Mouse (Mus musculus): ENCODE results near the gene Cenpb. TPM values are rescaled to one million over a fixed set of nuclear protein-coding genes. Genes with fewer than 3 reads are reported as not detected.
A peak's percentile ranks its signal among the peaks of the same experiment; 100 is the strongest.

The Cenpb gene
- polyA plus RNA-seq, 1 experiment from 2014 or later, result 18.3 TPM

DNA sequence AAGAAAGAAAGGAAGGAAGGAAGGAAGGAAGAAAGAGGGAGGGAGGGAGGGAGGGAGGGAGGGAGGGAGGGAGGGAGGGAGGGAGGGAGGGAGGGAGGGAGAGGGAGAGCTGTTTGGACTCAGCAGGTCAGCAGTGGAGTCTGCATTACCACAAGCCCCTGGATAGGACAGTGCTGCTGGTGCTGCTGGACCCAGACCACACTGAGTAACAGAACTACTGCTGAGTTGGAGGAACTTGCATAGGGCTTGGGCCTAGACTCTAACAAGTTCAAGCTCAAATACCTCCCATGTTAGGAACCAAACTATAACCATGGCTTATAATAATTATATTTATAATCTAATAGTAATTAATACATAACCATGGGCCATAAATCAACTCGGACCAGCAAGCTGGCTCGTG, 49.0 kb downstream of the Cenpb start:
- Histone ChIP-seq H3K9ac (no peak overlapping the region), H3K27me3 (no peaks in the 10 kb centered on the region), H3K27ac (no peak overlapping the region), H3K9me3 (replicated peaks) (no peaks in the 10 kb centered on the region), H3K36me3 (no peaks in the 10 kb centered on the region), H3K4me2 (replicated peaks) (no peak overlapping the region), H3K4me3 (no peak overlapping the region), H3K4me1 (peaks cover 20% of the 10 kb centered on the region)
- 91% methylated on average over 2 of the region's 2 CpGs for WGBS
- ATAC-seq (ENCODE audit: low FRiP score), result no peak

DNA sequence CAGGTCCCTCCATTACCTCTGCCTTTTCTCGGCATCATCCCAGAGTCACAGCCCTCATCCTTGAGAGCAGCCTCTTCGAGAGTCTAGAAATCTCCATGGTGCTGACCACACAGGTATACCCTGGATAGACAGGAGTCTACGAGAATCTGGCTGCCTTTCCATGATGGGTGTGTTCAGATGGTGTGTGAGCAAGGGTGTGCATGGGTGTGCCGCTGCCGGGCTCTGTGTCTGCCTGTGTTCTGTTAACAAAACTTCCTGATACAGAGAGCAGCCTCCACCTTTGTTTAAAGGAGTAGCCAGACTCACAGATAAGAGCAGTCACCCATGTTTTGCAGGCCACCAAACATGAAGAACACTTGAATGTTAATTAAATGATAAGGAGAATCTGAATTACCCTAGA, 50.0 kb downstream of the Cenpb start:
- H3K4me1 ChIP-seq, result peaks cover 20% of the 10 kb centered on the region
- 0 out of 2 replicates have a peak, but pooled peaks cover 3% of the 10 kb centered on the region for H3K27me3 ChIP-seq
- no peak for ATAC-seq (ENCODE audit: low FRiP score)
- H3K27ac ChIP-seq, result no peak overlapping the region
- 78% methylated on average over 5 of the region's 5 CpGs for WGBS
- H3K9me3 ChIP-seq (replicated peaks), result no peaks in the 10 kb centered on the region
- no peak overlapping the region for H3K4me3 ChIP-seq
- no peaks in the 10 kb centered on the region for H3K36me3 ChIP-seq
- no peak overlapping the region for H3K9ac ChIP-seq
- H3K4me2 ChIP-seq (replicated peaks), result no peak overlapping the region

DNA sequence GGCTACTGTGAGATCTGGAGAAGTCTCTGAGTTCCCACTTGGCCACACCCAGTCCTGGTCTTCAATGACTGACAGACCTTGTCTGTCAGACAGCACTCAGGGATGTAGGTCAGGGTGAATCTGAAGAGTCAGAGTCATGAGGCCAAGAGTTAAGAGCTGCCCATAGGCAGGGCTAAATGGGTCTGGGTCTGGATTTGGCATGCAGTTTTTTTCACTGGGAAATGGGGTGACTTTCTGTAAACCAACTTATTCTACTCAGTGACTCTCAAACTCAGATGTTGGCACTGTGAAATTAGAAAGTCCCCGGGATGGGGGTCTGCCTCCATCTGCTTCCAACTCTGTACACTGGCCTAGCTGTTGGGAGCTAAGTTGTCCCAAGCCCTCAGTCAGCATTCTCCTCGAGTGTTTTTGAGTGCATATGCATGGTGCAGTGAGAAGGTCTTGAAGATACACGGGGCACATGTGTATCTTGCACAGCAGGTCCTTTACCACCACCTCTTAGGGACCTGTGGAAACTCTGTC, 51.2 kb downstream of the Cenpb start:
- H3K9me3 ChIP-seq (replicated peaks), result no peaks in the 10 kb centered on the region
- H3K27ac ChIP-seq, result no peak overlapping the region
- H3K9ac ChIP-seq, result no peak overlapping the region
- no peaks in the 10 kb centered on the region for H3K36me3 ChIP-seq
- 74% methylated on average over 3 of the region's 3 CpGs for WGBS
- peaks cover 20% of the 10 kb centered on the region for H3K4me1 ChIP-seq
- H3K4me2 ChIP-seq (replicated peaks), result peak overlapping the region; percentile 87; the same call in 1 of the 2 replicates
- 0 out of 2 replicates have a peak, but pooled peaks cover 3% of the 10 kb centered on the region for H3K27me3 ChIP-seq
- H3K4me3 ChIP-seq, result no peak overlapping the region
- no peak for ATAC-seq (ENCODE audit: low FRiP score)

DNA sequence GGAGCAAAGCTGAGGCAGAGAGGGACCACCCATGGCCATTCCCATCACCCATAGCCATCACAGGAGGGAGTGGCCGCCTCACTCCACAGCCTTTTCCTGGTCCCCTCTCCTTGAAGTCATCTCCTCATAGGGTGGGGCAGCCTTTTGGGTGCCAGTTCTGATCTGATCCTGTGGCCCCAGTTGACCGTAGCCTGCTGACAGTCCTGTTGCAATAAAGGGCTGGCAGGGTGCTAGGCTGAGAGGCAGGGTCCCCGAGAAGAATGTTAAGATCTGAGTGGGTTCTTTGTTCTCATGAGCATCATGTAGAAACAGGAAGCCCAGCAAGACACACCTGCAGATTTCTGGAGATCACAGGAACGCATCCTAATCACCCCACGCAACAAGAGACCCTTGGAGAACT, 51.7 kb downstream of the Cenpb start:
- 83% methylated on average over 5 of the region's 5 CpGs for WGBS

GRCm38 (mm10) chr2:131127161-131127730, 52.6 kb downstream of the Cenpb start, which contains the start of gene Hspa12b:
Hspa12b (plus strand) TSS chr2:131127280.
- peaks cover 20% of the 10 kb centered on the region for H3K4me1 ChIP-seq
- peak within 1 kb of the TSS; percentile 68 for H3K9ac ChIP-seq
- peak within 1 kb of the TSS; percentile 87 for H3K4me2 ChIP-seq (replicated peaks)
- peak within 1 kb of the TSS; percentile 42 for H3K4me3 ChIP-seq
- H3K27me3 ChIP-seq, result 0 out of 2 replicates have a peak, but pooled peaks cover 3% of the 10 kb centered on the region
- peak; percentile 84 for ATAC-seq (ENCODE audit: low FRiP score)
- H3K9me3 ChIP-seq (replicated peaks), result no peaks in the 10 kb centered on the region
- H3K27ac ChIP-seq, result 0 out of 2 replicates have a peak within 1 kb of the TSS, but pooled peaks have one; percentile 2
- H3K36me3 ChIP-seq, result no peaks in the 10 kb centered on the region
- WGBS, result under 1% methylated on average over 28 of the region's 28 CpGs

More for the DNA sequence above, 51.7 kb downstream of the Cenpb start:
- peak overlapping the region; percentile 42 for H3K4me3 ChIP-seq
- H3K36me3 ChIP-seq, result no peaks in the 10 kb centered on the region
- no peaks in the 10 kb centered on the region for H3K9me3 ChIP-seq (replicated peaks)
- H3K4me1 ChIP-seq, result peaks cover 20% of the 10 kb centered on the region
- no peak overlapping the region for H3K9ac ChIP-seq
- ATAC-seq (ENCODE audit: low FRiP score), result no peak
- H3K27ac ChIP-seq, result no peak overlapping the region
- H3K27me3 ChIP-seq, result 0 out of 2 replicates have a peak, but pooled peaks cover 3% of the 10 kb centered on the region
- peak overlapping the region; percentile 87 for H3K4me2 ChIP-seq (replicated peaks)

DNA sequence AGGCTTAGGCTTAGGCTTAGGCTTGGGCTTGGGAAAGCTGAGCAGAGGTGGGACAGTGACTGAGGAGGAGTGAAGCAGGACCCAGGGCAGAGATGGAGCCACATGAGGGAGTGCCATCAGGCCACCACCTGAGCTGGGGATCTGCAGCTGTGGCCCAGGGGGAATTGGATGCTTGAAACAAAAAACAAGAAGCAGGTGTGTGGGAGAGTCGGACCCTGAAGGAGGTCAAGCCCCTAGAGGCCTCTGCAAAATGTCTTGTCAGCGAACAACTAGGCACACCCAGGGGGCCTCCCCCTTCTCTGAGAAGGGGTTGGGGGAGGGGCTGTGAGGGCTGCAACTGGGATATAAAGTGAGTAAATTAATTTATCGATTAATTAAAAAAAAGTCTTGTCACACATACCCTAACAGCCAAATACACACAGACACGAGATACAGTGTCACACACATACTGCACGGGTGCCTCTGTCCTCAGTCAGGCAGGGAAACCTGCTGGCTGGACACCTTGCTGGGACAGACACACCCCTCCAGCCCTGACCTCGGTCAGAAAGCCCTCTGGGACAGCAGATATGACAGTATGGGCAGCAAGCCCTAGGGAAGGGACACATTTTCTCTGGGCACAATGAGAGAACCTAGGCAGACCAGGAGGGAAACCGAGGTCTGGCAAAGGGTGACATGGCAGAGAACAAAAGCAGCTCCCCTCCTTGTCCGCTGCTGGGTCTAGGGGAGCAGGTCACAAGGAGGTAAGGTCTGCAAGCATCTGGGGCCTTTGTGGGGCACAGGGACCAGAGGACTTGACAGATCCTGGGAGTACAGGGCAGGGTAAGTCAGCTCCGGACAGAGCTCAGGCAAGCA, 53.7 kb downstream of the Cenpb start:
- H3K27ac ChIP-seq, result 0 out of 2 replicates have a peak overlapping the region, but pooled peaks have one; percentile 2
- no peaks in the 10 kb centered on the region for H3K36me3 ChIP-seq
- WGBS, result 34% methylated on average over 9 of the region's 9 CpGs
- ATAC-seq (ENCODE audit: low FRiP score), result peak; percentile 32
- H3K27me3 ChIP-seq, result 0 out of 2 replicates have a peak, but pooled peaks cover 3% of the 10 kb centered on the region
- H3K4me3 ChIP-seq, result no peak overlapping the region
- no peak overlapping the region for H3K9ac ChIP-seq
- H3K4me2 ChIP-seq (replicated peaks), result no peak overlapping the region
- no peaks in the 10 kb centered on the region for H3K9me3 ChIP-seq (replicated peaks)
- H3K4me1 ChIP-seq, result peaks cover 20% of the 10 kb centered on the region

Other genes with a start within 250 kb of the Cenpb start
- gene Gfra4, start 137.0 kb downstream of the Cenpb start, polyA plus RNA-seq (2016; fragmentation: Nextera tagmentation; extraction: Ambion mirVana), result 10.8 and 14.9 TPM in 2 replicates
- 2.3 and 4.3 TPM in 2 replicates for gene Adam33, start 116.3 kb downstream of the Cenpb start, polyA plus RNA-seq (2016; fragmentation: Nextera tagmentation; extraction: Ambion mirVana)
- gene Siglec1, start 93.3 kb downstream of the Cenpb start, polyA plus RNA-seq (2016; fragmentation: Nextera tagmentation; extraction: Ambion mirVana), result 0.08 and 0.20 TPM in 2 replicates
- 8.6 and 8.9 TPM in 2 replicates for gene Hspa12b, start 52.8 kb downstream of the Cenpb start, polyA plus RNA-seq (2016; fragmentation: Nextera tagmentation; extraction: Ambion mirVana)
- gene Gm11037, start 46.6 kb downstream of the Cenpb start, polyA plus RNA-seq (2016; fragmentation: Nextera tagmentation; extraction: Ambion mirVana), result not detected in 2 replicates
- 87.4 and 89.7 TPM in 2 replicates for gene 1700037H04Rik, start 20.0 kb downstream of the Cenpb start, polyA plus RNA-seq (2016; fragmentation: Nextera tagmentation; extraction: Ambion mirVana)
- gene Cdc25b, start 6.9 kb upstream of the Cenpb start, polyA plus RNA-seq (2016; fragmentation: Nextera tagmentation; extraction: Ambion mirVana), result 69.8 and 85.7 TPM in 2 replicates
- gene Spef1, start 7.2 kb upstream of the Cenpb start, polyA plus RNA-seq (2016; fragmentation: Nextera tagmentation; extraction: Ambion mirVana), result 8.9 and 9.2 TPM in 2 replicates
- gene Ap5s1, start 27.0 kb upstream of the Cenpb start, polyA plus RNA-seq (2016; fragmentation: Nextera tagmentation; extraction: Ambion mirVana), result 28.4 and 29.1 TPM in 2 replicates
- gene Mavs, start 54.0 kb upstream of the Cenpb start, polyA plus RNA-seq (2016; fragmentation: Nextera tagmentation; extraction: Ambion mirVana), result 10.6 and 11.6 TPM in 2 replicates
- gene Pank2, start 82.4 kb upstream of the Cenpb start, polyA plus RNA-seq (2016; fragmentation: Nextera tagmentation; extraction: Ambion mirVana), result 57.4 and 62.2 TPM in 2 replicates
- gene Rnf24, start 172.8 kb upstream of the Cenpb start, polyA plus RNA-seq (2016; fragmentation: Nextera tagmentation; extraction: Ambion mirVana), result 19.1 and 22.8 TPM in 2 replicates

All from hindbrain, embryonic 12.5 days (tissue).